In the genomic region with DNA sequence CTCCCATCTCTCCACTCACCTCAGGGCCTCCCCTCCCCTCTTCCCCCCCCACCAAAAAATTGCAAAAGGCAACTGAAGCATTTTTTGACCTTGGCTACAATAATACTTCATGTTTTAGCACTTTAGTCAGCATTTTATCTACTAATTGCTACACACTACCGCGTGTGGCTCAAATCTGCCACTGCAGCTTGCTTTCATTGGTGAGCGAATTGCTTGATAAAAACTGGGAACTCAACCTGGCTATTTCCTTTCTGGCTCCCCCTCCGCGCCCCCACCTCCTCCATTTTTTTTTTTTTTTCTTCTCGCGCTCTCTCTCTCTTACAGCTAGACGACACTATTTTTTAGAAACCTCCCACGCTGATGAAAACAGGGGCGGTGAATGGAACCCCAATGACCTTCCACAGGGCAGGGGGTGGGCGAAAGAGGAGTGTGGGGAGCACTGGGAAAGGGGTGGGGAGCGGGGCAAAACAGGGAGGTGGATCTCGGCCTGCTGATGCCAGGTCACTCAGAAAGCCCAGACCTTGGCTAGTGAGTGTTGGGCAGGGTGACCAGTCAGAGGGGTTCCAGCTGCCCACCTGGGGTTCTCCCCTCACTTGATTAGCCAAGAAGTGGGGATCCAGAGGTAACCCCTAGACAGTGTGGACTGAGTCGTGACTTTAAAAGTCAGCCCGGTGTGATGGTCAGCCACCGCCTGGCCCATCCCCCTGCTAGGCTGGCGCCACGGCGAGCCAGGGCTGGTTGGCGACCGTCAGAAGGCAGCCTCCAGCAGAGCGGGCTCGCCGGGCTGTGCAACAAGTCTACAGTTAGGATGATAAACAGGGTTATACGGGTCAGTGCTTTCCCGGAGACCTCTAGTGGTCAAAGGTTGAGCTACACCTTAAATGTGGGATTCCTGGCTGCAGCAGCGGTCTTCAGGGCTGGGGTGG, we compare ENCODE assay signal across 8 mouse cellular contexts. TPM values are rescaled to one million over a fixed set of nuclear protein-coding genes. Genes with fewer than 3 reads are reported as not detected.
DNase-seq lines count a peak whose midpoint lies in the region; ATAC-seq and TF ChIP-seq lines count a peak whose summit lies in the region.

No protein-coding gene starts in this region.

- 1% methylated on average over 27 of the region's 27 CpGs for WGBS in forebrain, embryonic 13.5 days
- WGBS in neural tube, embryonic 13.5 days, result 3% methylated on average over 27 of the region's 27 CpGs

- in situ Hi-C loops in ES-E14 (cut with MboI; ENCODE audit: low sequenced_read_pairs in 2 of 2, unreplicated experiment in 2 of 2), result loop anchor here in 1 of 2 experiments (10.0 kb wide), 1 partner anchor 108 kb away; no protein-coding TSS in a partner anchor

- H3K4me3 ChIP-seq in ES-E14 (ENCODE audit: insufficient read depth in 1 of 2, low read depth in 1 of 2, low read length in 2 of 2, poor library complexity in 1 of 2, severe bottlenecking in 1 of 2), result peak overlapping the region; percentile 48 to 85; a peak in 3 of 4 replicates
- peak overlapping the region; percentile 35 for H3K4me3 ChIP-seq in forebrain, embryonic 13.5 days
- peak overlapping the region; percentile 35 for H3K4me3 ChIP-seq in neural tube, embryonic 13.5 days

- peak overlapping the region; percentile 27; the same call in 1 of the 2 replicates for H3K9ac ChIP-seq in ES-E14 (ENCODE audit: insufficient read depth, low read depth, low read length, poor library complexity, severe bottlenecking)
- H3K9ac ChIP-seq in forebrain, embryonic 13.5 days, result peak overlapping the region; percentile 50
- peak overlapping the region; percentile 52 for H3K9ac ChIP-seq in neural tube, embryonic 13.5 days

- peak overlapping the region; percentile 64 for H3K4me2 ChIP-seq in forebrain, embryonic 13.5 days
- H3K4me2 ChIP-seq in neural tube, embryonic 13.5 days, result peak overlapping the region; percentile 71

- H3K36me3 ChIP-seq in ES-E14 (ENCODE audit: control insufficient read depth, insufficient read depth, low read length, poor library complexity, severe bottlenecking), result no peaks in the 10 kb centered on the region
- no peaks in the 10 kb centered on the region for H3K36me3 ChIP-seq in forebrain, embryonic 13.5 days (ENCODE audit: poor library complexity, severe bottlenecking)
- H3K36me3 ChIP-seq in neural tube, embryonic 13.5 days, result no peaks in the 10 kb centered on the region

- H3K27ac ChIP-seq in ES-E14 (ENCODE audit: insufficient read depth, low read depth, low read length, poor library complexity, severe bottlenecking), result no peak overlapping the region
- H3K27ac ChIP-seq in forebrain, embryonic 13.5 days, result no peak overlapping the region
- peak overlapping the region; percentile 77 for H3K27ac ChIP-seq in neural tube, embryonic 13.5 days (replicated peaks)

- intact Hi-C loops in heart, postnatal 10 days (cut with DNase I), result loop anchor here (2.0 to 5.0 kb wide), 5 partner anchors 70 to 420 kb away; no protein-coding TSS in a partner anchor

- H3K9me3 ChIP-seq in ES-E14 (ENCODE audit: control insufficient read depth, insufficient read depth, low read depth, low read length), result no peaks in the 10 kb centered on the region
- H3K9me3 ChIP-seq in forebrain, embryonic 13.5 days (replicated peaks), result no peaks in the 10 kb centered on the region
- H3K9me3 ChIP-seq in neural tube, embryonic 13.5 days, result no peaks in the 10 kb centered on the region

- ATAC-seq in forebrain, embryonic 13.5 days, result peak; percentile 72
- peak; percentile 49 for ATAC-seq in neural tube, embryonic 13.5 days (ENCODE audit: low read depth)

- H3K27me3 ChIP-seq in forebrain, embryonic 13.5 days, result no peaks in the 10 kb centered on the region
- H3K27me3 ChIP-seq in neural tube, embryonic 13.5 days, result no peaks in the 10 kb centered on the region

- peaks cover 0 to 4% of the 10 kb centered on the region in 2 experiments; a peak in 3 of 4 replicates for H3K4me1 ChIP-seq in ES-E14 (ENCODE audit: control insufficient read depth in 2 of 2, insufficient read depth in 2 of 2, low read length in 2 of 2, poor library complexity in 1 of 2)
- H3K4me1 ChIP-seq in forebrain, embryonic 13.5 days, result peaks cover 42% of the 10 kb centered on the region
- peaks cover 31% of the 10 kb centered on the region for H3K4me1 ChIP-seq in neural tube, embryonic 13.5 days (replicated peaks)

- peak; percentile 87 for DNase-seq in ES-E14 (ENCODE audit: low read depth, low spot score)
- DNase-seq in cerebellum, adult 11 months, result peak; percentile 79
- DNase-seq in heart, postnatal 10 days, result peak; percentile 91 to 92
- peak; percentile 91 to 92 for DNase-seq in kidney, postnatal 36 days
- DNase-seq in lung, adult 18-20 months, result peak; percentile 82 to 88
- DNase-seq in testis, postnatal 14 days (ENCODE audit: low spot score), result peak; percentile 79

TF ChIP-seq in ES-E14, 5 proteins besides CTCF, POLR2A, EP300 and RAD21:
- TF ChIP-seq HCFC1 (IDR thresholded peaks at IDR 0.05; ENCODE audit: borderline replicate concordance, insufficient read depth, low read length) (no peak), MAFK (IDR thresholded peaks at IDR 0.05; ENCODE audit: insufficient read depth, low read depth, low read length) (peak; percentile 82), ZNF384 (IDR thresholded peaks at IDR 0.05; ENCODE audit: low read depth, low read length) (peak; percentile 11; the same call in 1 of the 2 replicates), CHD2 (IDR thresholded peaks at IDR 0.05; ENCODE audit: low read depth, low read length) (no peak), ZC3H11A (IDR thresholded peaks at IDR 0.05; ENCODE audit: borderline replicate concordance, low read depth, low read length) (peak; percentile 57; the same call in 1 of the 2 replicates)

RNA-seq across cellular contexts. Expression of a gene that starts 4.2 kb away (rescaled TPM):
- 24.6 and 26.2 TPM in 2 replicates for total RNA-seq in ES-E14 (2012; rRNA removed)
- polyA plus RNA-seq in forebrain, embryonic 13.5 days (2015; fragmentation: Nextera tagmentation; extraction: Ambion mirVana), result 12.6 and 15.2 TPM in 2 replicates
- total RNA-seq in heart, postnatal 10 days (2021), result 10 to 100 TPM; 26.5 to 29.4 TPM
- 21.5 and 22.3 TPM in 2 replicates for polyA plus RNA-seq in neural tube, embryonic 13.5 days (2015; fragmentation: Nextera tagmentation; extraction: Ambion mirVana)
